Mouse (Mus musculus) forebrain, embryonic 12.5 days (tissue): Measurements from ENCODE around the gene Ppp1r35. TPM values are rescaled to one million over a fixed set of nuclear protein-coding genes. Genes with fewer than 3 reads are reported as not detected.

ENCODE experiments used
- ATAC-seq: fragments of 200-750 bp; cut with Nextera tagmentation; 2 replicates; pipeline ENCODE4 v1.8.0; 2017; ENCODE audit warnings: moderate TSS enrichment; ENCODE audit not compliant: low FRiP score
- H3K27ac ChIP-seq: fragments of 300-500 bp; sonication (generic); 2 replicates; pipeline ENCODE4 v1.5.1; 2016; ENCODE audit warnings: mild to moderate bottlenecking
- H3K27me3 ChIP-seq: fragments of 300-500 bp; sonication (generic); 2 replicates; pipeline ENCODE4 v1.6.1; 2016; ENCODE audit warnings: mild to moderate bottlenecking
- H3K36me3 ChIP-seq: fragments of 300-500 bp; sonication (generic); replicated peaks from 2 replicates; pipeline ENCODE4 v1.6.1; 2016; ENCODE audit warnings: mild to moderate bottlenecking
- H3K4me1 ChIP-seq: fragments of 300-500 bp; sonication (generic); 2 replicates; pipeline ENCODE4 v1.6.1; 2016
- H3K4me2 ChIP-seq: fragments of 300-500 bp; sonication (generic); 2 replicates; pipeline ENCODE4 v1.6.1; 2016; ENCODE audit warnings: mild to moderate bottlenecking, moderate library complexity
- H3K4me3 ChIP-seq: fragments of 300-500 bp; sonication (generic); replicated peaks from 2 replicates; pipeline ENCODE4 v1.5.1; 2016; ENCODE audit warnings: mild to moderate bottlenecking
- H3K9ac ChIP-seq: fragments of 300-500 bp; sonication (generic); 2 replicates; pipeline ENCODE4 v1.6.1; 2016; ENCODE audit warnings: mild to moderate bottlenecking
- H3K9me3 ChIP-seq: fragments of 300-500 bp; sonication (generic); 2 replicates; pipeline ENCODE4 v1.6.1; 2016
- WGBS: fragments of 180-500 bp; shearing (Covaris S2); methylation state at CpG from one replicate; pipeline ENCODE4 v1.1.7; 2016; 5-methylcytosine and 5-hydroxymethylcytosine counted together
- polyA plus RNA-seq: library from polyadenylated mRNA; unstranded; fragments of >200 nt; fragmentation: Nextera tagmentation; extraction: Ambion mirVana; gene quantifications from 2 replicates; pipeline ENCODE4 v1.2.1, GENCODE M21; 2016

Ppp1r35 gene
- polyA plus RNA-seq, 1 experiment from 2014 or later = 60.1 TPM

GRCm38 (mm10) chr5:137825030-137825429 is 46.4 kb downstream of the Ppp1r35 start:
- 93% methylated on average over 3 of the region's 3 CpGs for whole genome bisulfite sequencing
- Histone ChIP-seq H3K9ac (no peak overlapping the region), H3K9me3 (no peaks in the 10 kb centered on the region), H3K27me3 (no peaks in the 10 kb centered on the region), H3K36me3 (no peaks in the 10 kb centered on the region), H3K4me2 (no peak overlapping the region), H3K27ac (no peak overlapping the region), H3K4me1 (no peaks in the 10 kb centered on the region), H3K4me3 (no peak overlapping the region)
- ATAC-seq = no peak

DNA sequence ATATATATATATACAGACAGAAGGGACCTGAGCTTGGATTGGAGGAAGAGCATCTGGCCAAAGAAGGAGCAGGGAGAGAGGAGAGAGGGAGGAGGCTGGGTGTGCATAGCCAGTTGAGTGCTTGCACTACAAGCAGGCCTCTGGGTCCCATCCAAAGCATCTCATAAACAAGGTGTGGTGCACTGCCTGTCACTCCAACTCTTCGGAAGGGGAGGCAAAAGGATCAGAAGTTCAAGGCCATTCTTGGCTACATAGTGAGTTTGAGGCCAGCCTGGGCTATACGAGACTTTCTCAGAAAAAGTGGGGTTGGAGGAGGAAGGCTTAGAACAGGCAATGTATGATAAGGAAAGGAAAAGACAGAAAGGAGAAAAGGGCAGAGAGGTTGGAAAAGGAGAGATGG is 47.3 kb downstream of the Ppp1r35 start:
- H3K27me3 ChIP-seq = no peaks in the 10 kb centered on the region
- no peaks in the 10 kb centered on the region for H3K9me3 ChIP-seq
- H3K4me3 ChIP-seq = no peak overlapping the region
- no peak overlapping the region for H3K9ac ChIP-seq
- 81% methylated on average over 2 of the region's 2 CpGs for WGBS
- no peak overlapping the region for H3K4me2 ChIP-seq
- no peak for ATAC-seq
- H3K27ac ChIP-seq = no peak overlapping the region
- H3K4me1 ChIP-seq = no peaks in the 10 kb centered on the region
- H3K36me3 ChIP-seq = no peaks in the 10 kb centered on the region

- ATAC-seq = no peak
- H3K4me3 ChIP-seq = no peak overlapping the region
- WGBS = 67% methylated on average over 7 of the region's 7 CpGs
These were observed 47.8 kb downstream of the Ppp1r35 start for GRCm38 (mm10) chr5:137826421-137826820.

GRCm38 (mm10) chr5:137828694-137829093 is 50.0 kb downstream of the Ppp1r35 start:
- Histone ChIP-seq H3K9me3 (no peaks in the 10 kb centered on the region), H3K4me3 (no peak overlapping the region), H3K36me3 (no peaks in the 10 kb centered on the region), H3K27ac (no peak overlapping the region), H3K4me2 (no peak overlapping the region), H3K4me1 (no peaks in the 10 kb centered on the region), H3K9ac (no peak overlapping the region), H3K27me3 (no peaks in the 10 kb centered on the region)
- WGBS = 83% methylated on average over 6 of the region's 6 CpGs
- no peak for ATAC-seq

More at GRCm38 (mm10) chr5:137826421-137826820, 47.8 kb downstream of the Ppp1r35 start:
- no peaks in the 10 kb centered on the region for H3K4me1 ChIP-seq
- no peak overlapping the region for H3K27ac ChIP-seq
- no peaks in the 10 kb centered on the region for H3K36me3 ChIP-seq
- H3K27me3 ChIP-seq = no peaks in the 10 kb centered on the region
- H3K4me2 ChIP-seq = no peak overlapping the region
- no peaks in the 10 kb centered on the region for H3K9me3 ChIP-seq
- H3K9ac ChIP-seq = no peak overlapping the region

Other genes starting within 250 kb of the Ppp1r35 start
- gene Epo, start 245.6 kb upstream of the Ppp1r35 start, polyA plus RNA-seq = 0.38 and 0.47 TPM in 2 replicates
- gene Gnb2, start 245.3 kb upstream of the Ppp1r35 start, polyA plus RNA-seq = 411 and 417 TPM in 2 replicates
- gene Actl6b, start 225.3 kb upstream of the Ppp1r35 start, polyA plus RNA-seq = 76.1 and 80.3 TPM in 2 replicates
- gene Tfr2, start 209.0 kb upstream of the Ppp1r35 start, polyA plus RNA-seq = 1.1 and 1.7 TPM in 2 replicates
- gene Mospd3, start 177.8 kb upstream of the Ppp1r35 start, polyA plus RNA-seq = 25.7 and 29.0 TPM in 2 replicates
- gene Pcolce, start 165.1 kb upstream of the Ppp1r35 start, polyA plus RNA-seq = 30.6 and 39.7 TPM in 2 replicates
- gene Fbxo24, start 149.8 kb upstream of the Ppp1r35 start, polyA plus RNA-seq = 0.26 and 0.45 TPM in 2 replicates
- 29.8 and 35.1 TPM in 2 replicates for gene Lrch4, start 149.7 kb upstream of the Ppp1r35 start, polyA plus RNA-seq
- 9.6 and 10.1 TPM in 2 replicates for gene Gm20605, start 149.7 kb upstream of the Ppp1r35 start, polyA plus RNA-seq
- gene Sap25, start 137.5 kb upstream of the Ppp1r35 start, polyA plus RNA-seq = 9.0 and 10.5 TPM in 2 replicates
- not detected in 2 replicates for gene Irs3, start 133.1 kb upstream of the Ppp1r35 start, polyA plus RNA-seq
- gene Agfg2, start 94.1 kb upstream of the Ppp1r35 start, polyA plus RNA-seq = 28.2 and 31.1 TPM in 2 replicates
- 19.5 and 22.6 TPM in 2 replicates for gene Nyap1, start 37.2 kb upstream of the Ppp1r35 start, polyA plus RNA-seq
- gene Tsc22d4, start 33.1 kb upstream of the Ppp1r35 start, polyA plus RNA-seq = 68.6 and 73.2 TPM in 2 replicates
- gene Mepce, start 8.8 kb downstream of the Ppp1r35 start, polyA plus RNA-seq = 13.4 and 15.4 TPM in 2 replicates
- gene Zcwpw1, start 8.9 kb downstream of the Ppp1r35 start, polyA plus RNA-seq = 14.6 and 15.2 TPM in 2 replicates
- 0.13 and 0.22 TPM in 2 replicates for gene Pilra, start 57.4 kb downstream of the Ppp1r35 start, polyA plus RNA-seq
- not detected in 2 replicates for gene Pilrb1, start 79.3 kb downstream of the Ppp1r35 start, polyA plus RNA-seq
- gene Pilrb2, start 93.0 kb downstream of the Ppp1r35 start, polyA plus RNA-seq = not detected in 2 replicates
- not detected in 2 replicates for gene Cyp3a13, start 142.8 kb downstream of the Ppp1r35 start, polyA plus RNA-seq
- gene Gjc3, start 184.2 kb downstream of the Ppp1r35 start, polyA plus RNA-seq = not detected in 2 replicates
- not detected in 2 replicates for gene Azgp1, start 202.7 kb downstream of the Ppp1r35 start, polyA plus RNA-seq
- not detected in 2 replicates for gene Smok3a, start 242.4 kb downstream of the Ppp1r35 start, polyA plus RNA-seq
- gene Smok3b, start 242.6 kb downstream of the Ppp1r35 start, polyA plus RNA-seq = not detected in 2 replicates